Mouse (Mus musculus) thymus, adult 2 months (tissue): ENCODE data around the gene Cadps2. TPM values are rescaled to one million over a fixed set of nuclear protein-coding genes. Genes with fewer than 3 reads are reported as not detected.

Experiments
- DNase-seq: peaks from one replicate; pipeline ENCODE4 v3.0.0; 2021
- H3K27ac ChIP-seq: fragments of 200-500 bp; 2 replicates; pipeline ENCODE4 v1.5.1; 2012; ENCODE audit warnings: low read length, control low read depth; ENCODE audit not compliant: control insufficient read depth, insufficient read depth
- H3K27me3 ChIP-seq: fragments of 200-500 bp; 2 replicates; pipeline ENCODE4 v1.6.1; 2012; ENCODE audit warnings: mild to moderate bottlenecking, low read length, moderate library complexity, mixed read lengths; ENCODE audit not compliant: control insufficient read depth, insufficient read depth
- H3K36me3 ChIP-seq: fragments of 200-500 bp; 2 replicates; pipeline ENCODE4 v1.6.1; 2012; ENCODE audit warnings: mild to moderate bottlenecking, low read length, moderate library complexity; ENCODE audit not compliant: control insufficient read depth, insufficient read depth
- H3K4me1 ChIP-seq: fragments of 200-500 bp; replicated peaks from 2 replicates; pipeline ENCODE4 v1.6.1; 2012; ENCODE audit warnings: low read length; ENCODE audit not compliant: control insufficient read depth, insufficient read depth
- H3K4me3 ChIP-seq: fragments of 200-500 bp; 2 replicates; pipeline ENCODE4 v1.5.1; 2012; ENCODE audit warnings: mild to moderate bottlenecking, low read length, control low read depth, moderate library complexity; ENCODE audit not compliant: control insufficient read depth, insufficient read depth
- CTCF ChIP-seq: fragments of 200-500 bp; IDR thresholded peaks from 2 replicates; pipeline ENCODE4 v1.5.1; 2012; ENCODE audit warnings: mild to moderate bottlenecking, control low read depth, low read length, moderate library complexity, borderline replicate concordance; ENCODE audit not compliant: control insufficient read depth, poor library complexity, insufficient read depth; ENCODE audit errors: extremely low read depth
- POLR2A ChIP-seq: fragments of 200-500 bp; IDR thresholded peaks from 2 replicates; pipeline ENCODE4 v1.6.1; 2012; ENCODE audit warnings: mild to moderate bottlenecking, low read length, control low read depth, moderate library complexity; ENCODE audit not compliant: control insufficient read depth, poor library complexity, insufficient read depth; ENCODE audit errors: extremely low read depth
- WGBS: fragments of 180-500 bp; shearing (Covaris S2); methylation state at CpG from one replicate; pipeline ENCODE4 v1.1.7; 2018; 5-methylcytosine and 5-hydroxymethylcytosine counted together
- polyA plus RNA-seq: library from polyadenylated mRNA; depleted of rRNA; stranded (reverse); fragments of >200 nt; gene quantifications from 2 replicates; pipeline ENCODE4 v1.2.3, GENCODE M21; 2012

The Cadps2 gene
- polyA plus RNA-seq, 1 experiment, result 0.86 TPM

GRCm38 (mm10) chr6:23522556-23522955 is 316.7 kb downstream of the Cadps2 start:
- H3K4me3 ChIP-seq, result no peak overlapping the region
- H3K4me1 ChIP-seq, result no peaks in the 10 kb centered on the region
- no peaks in the 10 kb centered on the region for H3K36me3 ChIP-seq
- no peak overlapping the region for H3K27ac ChIP-seq
- TF ChIP-seq CTCF (no peak), POLR2A (no peak)
- DNase-seq, result no peak
- no peaks in the 10 kb centered on the region for H3K27me3 ChIP-seq
- WGBS, result 90% methylated on average over 5 of the region's 5 CpGs

GRCm38 (mm10) chr6:23498611-23499010 is 340.6 kb downstream of the Cadps2 start:
- DNase-seq, result no peak
- TF ChIP-seq CTCF, result no peak
- TF ChIP-seq POLR2A, result no peak
- H3K27ac ChIP-seq, result no peak overlapping the region
- WGBS, result 77% methylated on average over 5 of the region's 5 CpGs
- H3K27me3 ChIP-seq, result no peaks in the 10 kb centered on the region
- H3K36me3 ChIP-seq, result no peaks in the 10 kb centered on the region
- no peak overlapping the region for H3K4me3 ChIP-seq
- H3K4me1 ChIP-seq, result no peaks in the 10 kb centered on the region

GRCm38 (mm10) chr6:23491804-23492203 is 347.4 kb downstream of the Cadps2 start:
- WGBS, result 48% methylated on average over 7 of the region's 7 CpGs
- no peaks in the 10 kb centered on the region for H3K27me3 ChIP-seq
- no peak overlapping the region for H3K4me3 ChIP-seq
- no peak for DNase-seq
- no peak for TF ChIP-seq POLR2A
- TF ChIP-seq CTCF, result no peak
- H3K4me1 ChIP-seq, result no peaks in the 10 kb centered on the region
- no peak overlapping the region for H3K27ac ChIP-seq
- H3K36me3 ChIP-seq, result no peaks in the 10 kb centered on the region

GRCm38 (mm10) chr6:23490431-23490830 is 348.8 kb downstream of the Cadps2 start:
- WGBS, result 94% methylated on average over 2 of the region's 2 CpGs
- H3K27me3 ChIP-seq, result no peaks in the 10 kb centered on the region
- no peak overlapping the region for H3K4me3 ChIP-seq
- no peak for DNase-seq
- no peaks in the 10 kb centered on the region for H3K4me1 ChIP-seq
- TF ChIP-seq POLR2A (no peak), CTCF (no peak)
- no peaks in the 10 kb centered on the region for H3K36me3 ChIP-seq
- no peak overlapping the region for H3K27ac ChIP-seq

- DNase-seq, result no peak
- Histone ChIP-seq H3K27ac (no peak overlapping the region), H3K36me3 (no peaks in the 10 kb centered on the region), H3K27me3 (no peaks in the 10 kb centered on the region), H3K4me1 (no peaks in the 10 kb centered on the region), H3K4me3 (no peak overlapping the region)
- no peak for TF ChIP-seq POLR2A
- TF ChIP-seq CTCF, result no peak
- 89% methylated on average over 2 of the region's 2 CpGs for WGBS
Measured at GRCm38 (mm10) chr6:23489046-23489445, 350.2 kb downstream of the Cadps2 start.

- H3K4me3 ChIP-seq, result no peak overlapping the region
- no peaks in the 10 kb centered on the region for H3K4me1 ChIP-seq
- no peak overlapping the region for H3K27ac ChIP-seq
- no peaks in the 10 kb centered on the region for H3K36me3 ChIP-seq
- H3K27me3 ChIP-seq, result no peaks in the 10 kb centered on the region
- TF ChIP-seq CTCF, result no peak
- no peak for TF ChIP-seq POLR2A
- WGBS, result 64% methylated on average over 2 of the region's 2 CpGs
- DNase-seq, result no peak
Measured at GRCm38 (mm10) chr6:23472686-23473085, 366.5 kb downstream of the Cadps2 start.

- no peak for TF ChIP-seq CTCF
- TF ChIP-seq POLR2A, result no peak
- Histone ChIP-seq H3K27ac (no peak overlapping the region), H3K4me1 (no peaks in the 10 kb centered on the region), H3K27me3 (no peaks in the 10 kb centered on the region), H3K4me3 (no peak overlapping the region), H3K36me3 (no peaks in the 10 kb centered on the region)
- WGBS, result 80% methylated on average over 2 of the region's 2 CpGs
- DNase-seq, result no peak
Measured at GRCm38 (mm10) chr6:23471830-23472229, 367.4 kb downstream of the Cadps2 start.
